Mouse (Mus musculus): Measurements from ENCODE around the gene Rdh9.

DNA sequence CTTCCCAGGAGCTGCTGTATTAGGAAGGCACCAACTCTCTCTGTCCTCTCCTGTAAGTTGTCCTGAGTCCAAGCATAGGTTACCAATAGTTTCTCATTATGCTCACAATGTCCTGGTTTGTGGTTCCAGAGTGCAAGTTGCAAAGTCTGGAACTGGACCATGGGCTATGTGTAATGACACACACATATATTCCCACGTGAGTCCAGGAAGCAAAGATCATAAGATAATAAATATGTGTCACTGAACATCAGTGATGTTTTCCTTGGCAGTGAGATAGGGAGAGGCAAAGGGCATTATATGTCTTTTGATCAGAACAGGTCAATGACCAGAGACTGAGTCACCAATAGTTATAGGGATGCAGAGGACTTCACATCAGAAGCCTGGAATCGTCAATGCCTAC, at the start of gene Rdh9:
- TF ChIP-seq POLR2A (IDR thresholded peaks at IDR 0.05; ENCODE audit: control insufficient read depth, low read depth, low read length) (no peak), CTCF (IDR thresholded peaks at IDR 0.05; ENCODE audit: control insufficient read depth, insufficient read depth, insufficient replicate concordance, low read depth, low read length) (no peak)

Measured in testis, adult 2 months (tissue).